Mouse (Mus musculus) yolk sac, embryonic 10.5 days (tissue): ENCODE measurements at regions not wholly inside any gene's neighbourhood (a gene's known extent, or its start where the extent isn't known, plus 50 kb on each side); places are given as distances from the start of the nearest gene placed in this dataset.
"Not testable (repeated sequence)": the region's sequence is repeated elsewhere in the genome, so short reads cannot be mapped to it uniquely, and the experiment has no call there.

ENCODE experiments used
- DNase-seq: peaks from one replicate; pipeline ENCODE4 v3.0.0-alpha.2; 2017; ENCODE audit warnings: low spot score

- DNase-seq = not testable (repeated sequence)
Measured at GRCm38 (mm10) chr15:90882349-90882748, 167.4 kb downstream of the Kif21a start.

DNA sequence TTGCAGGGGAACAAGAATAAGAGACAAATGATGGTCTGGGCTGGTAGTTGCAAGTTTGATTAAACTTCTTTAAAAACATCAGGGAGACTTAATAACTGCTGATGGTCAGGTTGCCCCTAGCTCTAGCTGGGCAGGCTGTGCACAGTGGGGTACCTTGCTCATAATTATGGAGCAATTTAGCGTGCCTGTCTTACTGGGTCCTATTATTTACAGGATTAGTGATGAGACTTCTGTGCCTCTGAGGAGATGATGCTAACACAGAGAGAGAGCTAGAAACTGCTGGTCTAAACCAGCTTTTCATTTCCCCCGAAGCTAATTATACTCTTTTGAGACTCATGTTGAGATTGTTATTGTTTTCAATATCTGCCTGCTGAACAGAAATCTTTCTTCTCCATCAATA lies 180.3 kb downstream of the Kif21a start:
- no peak for DNase-seq

DNA sequence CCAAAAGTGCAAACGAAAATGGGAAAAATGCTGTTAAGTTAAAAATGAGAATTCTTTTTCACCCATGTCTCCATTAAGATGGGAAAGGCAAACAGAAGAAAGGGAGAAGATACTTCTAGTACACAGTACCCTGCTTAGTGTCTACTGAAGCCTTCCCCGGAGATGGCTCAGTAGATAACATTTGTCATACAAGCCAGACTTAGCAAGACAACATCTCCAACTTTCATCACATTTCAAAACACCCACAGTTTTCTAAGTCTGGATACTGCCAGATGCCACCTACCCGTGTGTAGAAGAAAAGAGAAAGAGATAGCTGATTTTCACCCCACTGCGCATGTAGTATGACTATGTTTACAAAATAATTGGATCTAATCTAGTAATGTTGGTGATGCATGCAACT lies 174.5 kb upstream of the Cpne8 start:
- not testable (repeated sequence) for DNase-seq

DNA sequence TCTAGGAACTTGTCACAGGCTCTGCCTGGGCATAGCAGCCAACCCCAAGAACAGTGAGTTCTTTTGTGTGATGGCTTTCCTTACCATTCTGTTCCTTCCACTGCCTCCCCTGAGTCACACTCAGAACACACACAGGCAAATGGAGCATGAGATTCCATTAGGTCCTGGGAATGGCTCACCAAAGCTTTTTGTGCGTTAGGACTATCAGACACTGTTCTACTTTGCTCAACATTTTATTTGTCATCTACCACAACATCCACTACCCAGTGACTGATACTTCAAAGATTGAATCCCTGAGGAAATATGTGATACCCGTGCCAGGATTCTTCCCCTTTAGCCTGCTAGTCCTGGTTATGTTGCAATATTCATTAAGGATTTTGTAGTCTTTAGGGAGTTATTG lies 172.8 kb upstream of the Cpne8 start:
- no peak for DNase-seq

GRCm38 (mm10) chr15:90841471-90841870 lies 162.2 kb upstream of the Cpne8 start:
- DNase-seq = no peak

DNA sequence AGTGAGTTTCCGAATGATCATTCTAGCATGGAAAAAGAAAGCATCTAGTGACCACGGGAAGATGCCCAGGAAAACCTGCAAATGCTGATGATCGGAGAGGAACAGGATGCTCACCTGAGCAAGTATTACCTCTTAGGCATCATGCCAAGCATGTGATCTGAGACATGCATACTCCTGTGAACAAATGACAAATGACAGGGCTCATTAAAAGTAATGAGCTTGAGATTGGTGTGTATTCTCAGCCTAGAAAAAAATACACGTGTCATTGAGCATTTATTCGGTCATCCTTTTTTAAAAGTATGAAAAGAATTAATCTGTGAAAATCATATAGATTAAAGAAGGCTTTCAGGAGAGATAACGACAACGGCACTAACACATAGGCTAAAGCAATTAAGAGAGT lies 156.4 kb upstream of the Cpne8 start:
- DNase-seq = no peak

GRCm38 (mm10) chr15:90827816-90828215 lies 148.6 kb upstream of the Cpne8 start:
- no peak for DNase-seq

DNA sequence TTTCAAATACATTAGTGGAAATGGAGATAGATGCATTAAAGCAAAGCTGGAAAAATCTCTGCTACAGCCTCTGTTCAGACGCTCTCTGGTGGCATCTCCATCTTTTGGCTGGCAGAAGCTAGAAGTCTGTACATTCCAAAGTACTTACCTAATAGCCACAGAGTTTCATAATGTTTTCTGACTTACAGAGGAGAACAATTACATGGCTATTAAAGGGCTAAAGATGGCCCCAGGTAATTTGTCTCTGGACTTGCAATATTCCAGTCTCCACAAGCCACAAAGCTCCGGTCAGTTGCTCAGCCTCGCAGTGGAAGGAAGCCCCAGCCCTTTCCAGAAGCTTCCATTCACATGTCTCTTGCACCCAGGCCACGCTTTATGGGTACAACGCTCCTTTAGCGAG lies 143.1 kb upstream of the Cpne8 start:
- no peak for DNase-seq

DNA sequence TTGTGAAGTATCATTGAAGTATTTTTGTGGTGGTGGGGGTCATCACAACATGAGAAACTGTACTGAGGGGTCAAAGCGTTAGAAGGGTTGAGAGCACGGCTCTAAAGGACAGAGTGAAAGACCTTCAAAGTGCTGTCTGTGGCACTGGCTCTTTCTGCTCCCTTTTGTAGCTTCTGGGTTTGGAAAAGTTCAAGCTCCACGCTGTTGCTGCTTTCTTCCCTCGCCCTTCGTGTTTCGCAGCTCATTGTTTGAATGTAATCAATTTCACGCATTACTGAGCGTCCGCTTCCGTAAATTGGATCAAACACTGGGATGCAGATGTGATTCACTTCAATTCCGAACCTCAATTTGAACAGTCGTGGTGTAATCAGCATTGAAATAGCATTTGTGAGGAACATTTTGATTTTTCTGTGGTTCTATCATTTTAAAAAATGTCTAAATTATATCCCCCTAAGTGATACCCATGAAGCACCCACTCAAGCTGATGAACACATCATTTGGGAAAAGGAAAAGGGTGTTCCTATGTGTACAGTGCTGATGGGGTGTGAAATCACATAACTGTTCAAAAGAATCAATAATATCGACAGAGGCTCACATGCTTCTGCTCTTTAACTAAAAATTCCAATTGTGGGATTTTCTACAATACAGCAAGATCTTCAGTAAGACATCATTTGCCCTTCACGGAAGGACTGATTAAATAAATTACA lies 140.9 kb upstream of the Cpne8 start:
- no peak for DNase-seq

DNA sequence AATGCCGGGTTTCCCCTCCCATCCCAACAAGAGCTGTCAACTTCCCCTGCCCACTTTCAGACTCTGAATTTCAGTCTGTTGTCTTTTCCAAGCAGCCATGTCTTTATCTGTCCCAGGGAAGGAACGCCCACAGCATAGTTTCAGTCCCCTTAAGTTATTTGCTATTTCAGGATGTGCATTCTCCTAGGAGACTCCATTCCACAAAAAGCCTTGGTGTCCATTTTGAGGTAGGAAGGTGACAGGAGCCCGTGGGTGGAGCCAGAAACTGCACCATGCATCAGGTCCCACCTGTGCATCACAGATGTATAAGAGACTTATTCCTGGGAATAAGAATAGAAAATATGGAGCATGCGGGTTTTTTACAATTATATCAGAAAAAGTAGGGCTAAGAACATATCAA lies 138.9 kb upstream of the Cpne8 start:
- DNase-seq = no peak

DNA sequence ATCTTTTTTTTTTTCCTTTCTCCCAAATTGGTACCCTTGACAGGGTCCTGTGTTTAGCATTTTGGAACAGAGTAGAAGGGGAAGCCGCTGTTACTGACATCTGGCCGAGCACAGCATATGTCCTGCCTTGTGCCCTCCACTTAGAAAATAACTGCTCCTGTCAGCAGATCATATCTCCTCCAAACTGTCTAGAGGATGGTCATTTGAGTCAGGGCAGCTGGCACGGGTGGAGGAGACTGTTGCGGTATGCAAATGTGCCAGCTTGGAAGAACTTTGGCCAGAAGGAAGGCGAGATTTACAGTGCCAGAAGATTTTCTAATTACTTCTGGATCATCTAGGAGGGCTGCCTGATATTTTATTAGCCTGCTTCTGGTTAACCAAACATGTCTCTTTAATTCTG lies 134.7 kb upstream of the Cpne8 start:
- DNase-seq = no peak

- DNase-seq = no peak
Measured at GRCm38 (mm10) chr15:90810341-90810740, 131.1 kb upstream of the Cpne8 start.

GRCm38 (mm10) chr15:90808236-90808635 lies 129.0 kb upstream of the Cpne8 start:
- DNase-seq = no peak

- no peak for DNase-seq
Measured at GRCm38 (mm10) chr15:90798056-90798455, 118.8 kb upstream of the Cpne8 start.

DNA sequence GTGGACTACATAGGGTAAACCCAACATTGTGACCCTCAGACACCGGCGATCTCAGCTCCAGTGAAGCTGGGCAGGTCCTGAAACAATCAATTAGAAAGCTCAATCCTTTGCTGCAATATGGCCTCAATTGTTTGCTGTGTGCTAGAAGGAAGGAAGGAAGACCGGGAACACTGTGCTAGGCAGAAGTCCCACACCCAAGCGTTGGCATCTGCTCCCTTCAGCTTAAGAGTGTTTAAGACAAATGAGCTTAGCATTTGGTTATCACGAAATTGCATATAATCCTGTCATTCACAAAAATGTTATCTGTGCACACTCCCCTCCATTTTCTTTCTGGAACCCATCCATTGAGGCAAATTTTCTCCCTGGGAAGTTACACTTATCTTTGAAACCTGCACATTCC lies 110.7 kb upstream of the Cpne8 start:
- DNase-seq = no peak

DNA sequence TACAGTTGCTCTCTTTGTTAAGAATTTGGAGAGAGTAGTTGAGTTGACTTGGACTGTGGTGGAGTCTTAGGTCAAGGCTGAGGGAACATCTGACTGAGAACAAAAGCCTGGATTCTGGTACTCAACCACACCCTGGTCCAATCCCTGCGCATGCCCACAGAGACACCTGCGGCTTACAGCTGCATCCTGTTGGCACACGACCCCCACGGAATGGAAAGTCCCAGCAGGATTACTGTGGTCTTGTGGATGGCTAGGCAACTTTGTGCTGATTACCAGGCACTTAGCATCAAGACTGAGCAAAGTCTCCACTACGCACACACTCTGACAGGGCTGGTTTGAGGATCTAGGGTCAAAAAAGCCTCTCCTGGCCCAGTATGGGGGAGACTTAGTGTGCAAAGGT lies 105.5 kb upstream of the Cpne8 start:
- no peak for DNase-seq

DNA sequence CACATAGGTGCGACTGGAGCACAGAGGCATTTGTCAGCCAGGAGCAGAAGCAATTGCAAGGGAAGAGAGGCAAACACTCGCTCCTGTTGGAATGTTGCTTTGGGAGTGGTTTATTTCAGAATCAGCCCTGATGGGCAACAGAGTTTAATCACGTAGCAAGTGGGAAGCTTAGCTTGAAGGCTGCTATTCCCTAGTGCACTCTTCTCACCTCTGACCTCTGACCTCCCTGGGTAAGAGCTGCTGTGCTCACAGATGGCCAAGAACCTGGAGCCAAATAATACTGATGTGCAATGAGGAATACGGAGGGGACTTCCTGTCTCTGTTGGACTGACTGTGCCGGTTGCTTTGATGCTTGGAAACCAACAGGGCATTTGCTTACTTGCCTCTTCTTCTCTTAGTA lies 88.3 kb upstream of the Cpne8 start:
- peak; percentile 9 for DNase-seq

GRCm38 (mm10) chr15:90764501-90764900 lies 85.3 kb upstream of the Cpne8 start:
- not testable (repeated sequence) for DNase-seq

- no peak for DNase-seq
Measured at GRCm38 (mm10) chr15:90733891-90734290, 54.7 kb upstream of the Cpne8 start.
